Mouse (Mus musculus): ENCODE results near the gene Tmem238l.

Tmem238l gene

GRCm38 (mm10) chr11:66956303-66956702 is at the start of gene Tmem238l:
TSS of gene Tmem238l (plus strand) at chr11:66956638.
- peak in 1 of 2 experiments; percentile 15 for DNase-seq

- DNase-seq: no peak
These were observed 44.6 kb upstream of the Tmem238l start, which contains the start of gene Pirt for GRCm38 (mm10) chr11:66911811-66912210. TSS of gene Pirt (plus strand) at chr11:66911981.

- no peak for DNase-seq
These were observed 43.6 kb upstream of the Tmem238l start for GRCm38 (mm10) chr11:66912531-66913458.

- peak; percentile 33 to 49 for DNase-seq
These were observed 42.2 kb upstream of the Tmem238l start for GRCm38 (mm10) chr11:66914249-66914648.

GRCm38 (mm10) chr11:66920012-66920411 is 36.4 kb upstream of the Tmem238l start:
- no peak for DNase-seq

- no peak for DNase-seq
These were observed 32.2 kb upstream of the Tmem238l start for GRCm38 (mm10) chr11:66924095-66924823.

- no peak for DNase-seq
These were observed 28.1 kb upstream of the Tmem238l start for GRCm38 (mm10) chr11:66928311-66928710.

GRCm38 (mm10) chr11:66932827-66933599 is 23.4 kb upstream of the Tmem238l start:
- no peak for DNase-seq

GRCm38 (mm10) chr11:66934428-66935173 is 21.8 kb upstream of the Tmem238l start:
- DNase-seq: peak; percentile 47 to 63

- peak; percentile 16 to 28 for DNase-seq
These were observed 14.4 kb upstream of the Tmem238l start for GRCm38 (mm10) chr11:66942011-66942410.

GRCm38 (mm10) chr11:66945224-66945767 is 11.1 kb upstream of the Tmem238l start:
- no peak for DNase-seq

- no peak for DNase-seq
These were observed 9.9 kb upstream of the Tmem238l start for GRCm38 (mm10) chr11:66946521-66946920.

GRCm38 (mm10) chr11:66946922-66947321 is 9.5 kb upstream of the Tmem238l start:
- no peak for DNase-seq

- no peak for DNase-seq
These were observed 4.4 kb downstream of the Tmem238l start for GRCm38 (mm10) chr11:66960797-66961196.

GRCm38 (mm10) chr11:66961447-66962176 is 5.2 kb downstream of the Tmem238l start:
- DNase-seq: no peak

GRCm38 (mm10) chr11:66963462-66963861 is 7.0 kb downstream of the Tmem238l start:
- no peak for DNase-seq

- no peak for DNase-seq
These were observed 10.2 kb downstream of the Tmem238l start for GRCm38 (mm10) chr11:66966500-66967116.

- no peak for DNase-seq
These were observed 12.1 kb downstream of the Tmem238l start for GRCm38 (mm10) chr11:66968575-66968974.

- no peak for DNase-seq
These were observed 17.1 kb downstream of the Tmem238l start for GRCm38 (mm10) chr11:66973507-66973906.

GRCm38 (mm10) chr11:66975606-66976330 is 19.3 kb downstream of the Tmem238l start:
- DNase-seq: no peak
